Mouse (Mus musculus): Measurements from ENCODE around the gene Dhx40.
A peak's percentile ranks its signal among the peaks of the same experiment; 100 is the strongest.
"Not testable (repeated sequence)": the region's sequence is repeated elsewhere in the genome, so short reads cannot be mapped to it uniquely, and the experiment has no call there.

Dhx40 gene

GRCm38 (mm10) chr11:86751010-86751409, 56.5 kb downstream of the Dhx40 start:
- no peak for DNase-seq (ENCODE audit: low spot score)

GRCm38 (mm10) chr11:86749776-86750423, 57.6 kb downstream of the Dhx40 start:
- no peak for DNase-seq (ENCODE audit: low spot score)

GRCm38 (mm10) chr11:86745634-86746404, 61.7 kb downstream of the Dhx40 start:
- DNase-seq (ENCODE audit: low spot score) = no peak

GRCm38 (mm10) chr11:86742605-86743004, 64.9 kb downstream of the Dhx40 start:
- no peak for DNase-seq (ENCODE audit: low spot score)

- DNase-seq (ENCODE audit: low spot score) = no peak
Observed at GRCm38 (mm10) chr11:86741505-86741904, 66.0 kb downstream of the Dhx40 start.

- DNase-seq (ENCODE audit: low spot score) = no peak
Observed at GRCm38 (mm10) chr11:86739470-86739869, 68.1 kb downstream of the Dhx40 start.

GRCm38 (mm10) chr11:86738956-86739355, 68.6 kb downstream of the Dhx40 start:
- DNase-seq (ENCODE audit: low spot score) = no peak

- not testable (repeated sequence) for DNase-seq (ENCODE audit: low spot score)
Observed at GRCm38 (mm10) chr11:86738308-86738707, 69.2 kb downstream of the Dhx40 start.

GRCm38 (mm10) chr11:86737301-86738000, 70.1 kb downstream of the Dhx40 start:
- no peak for DNase-seq (ENCODE audit: low spot score)

GRCm38 (mm10) chr11:86734993-86735392, 72.6 kb downstream of the Dhx40 start:
- DNase-seq (ENCODE audit: low spot score) = no peak

GRCm38 (mm10) chr11:86734241-86734939, 73.2 kb downstream of the Dhx40 start:
- DNase-seq (ENCODE audit: low spot score) = no peak

GRCm38 (mm10) chr11:86731443-86731842, 76.1 kb downstream of the Dhx40 start:
- no peak for DNase-seq (ENCODE audit: low spot score)

GRCm38 (mm10) chr11:86725607-86726006, 81.9 kb downstream of the Dhx40 start:
- no peak for DNase-seq (ENCODE audit: low spot score)

GRCm38 (mm10) chr11:86724982-86725381, 82.6 kb downstream of the Dhx40 start:
- peak; percentile 67 for DNase-seq (ENCODE audit: low spot score)

GRCm38 (mm10) chr11:86724004-86724403, 83.5 kb downstream of the Dhx40 start:
- DNase-seq (ENCODE audit: low spot score) = peak; percentile 7

GRCm38 (mm10) chr11:86719390-86719789, 88.2 kb downstream of the Dhx40 start:
- no peak for DNase-seq (ENCODE audit: low spot score)

All from lung, postnatal 25 days (tissue).